Mouse (Mus musculus): Measurements from ENCODE around the gene Rpgrip1. TPM values are rescaled to one million over a fixed set of nuclear protein-coding genes. Genes with fewer than 3 reads are reported as not detected.

Gene Rpgrip1
- polyA plus RNA-seq, 1 experiment from 2014 or later, result 23.2 TPM

GRCm38 (mm10) chr14:52140577-52141444 is 30.3 kb downstream of the Rpgrip1 start:
- Histone ChIP-seq H3K9ac (ENCODE audit: low read depth, low read length) (no peak overlapping the region), H3K4me2 (replicated peaks; ENCODE audit: low read depth) (peak overlapping the region; percentile 50), H3K27me3 (replicated peaks; ENCODE audit: control insufficient read depth, insufficient read depth, low read length) (no peaks in the 10 kb centered on the region), H3K27ac (ENCODE audit: low read depth, low read length) (no peak overlapping the region), H3K4me3 (ENCODE audit: low read depth, low read length) (no peak overlapping the region; the same call in 1 of the 2 replicates), H3K9me3 (ENCODE audit: control insufficient read depth) (no peaks in the 10 kb centered on the region), H3K36me3 (ENCODE audit: control insufficient read depth, insufficient read depth) (no peaks in the 10 kb centered on the region), H3K4me1 (replicated peaks; ENCODE audit: control insufficient read depth, insufficient read depth, low read length) (no peaks in the 10 kb centered on the region)
- TF ChIP-seq CTCF (IDR thresholded peaks at IDR 0.05; ENCODE audit: low read depth), result no peak
- no peak for ATAC-seq
- WGBS, result 46% methylated on average over 19 of the region's 19 CpGs

- H3K4me1 ChIP-seq (replicated peaks; ENCODE audit: control insufficient read depth, insufficient read depth, low read length), result no peaks in the 10 kb centered on the region
- H3K9ac ChIP-seq (ENCODE audit: low read depth, low read length), result no peak overlapping the region
- H3K4me3 ChIP-seq (ENCODE audit: low read depth, low read length), result no peak overlapping the region
- H3K27ac ChIP-seq (ENCODE audit: low read depth, low read length), result no peak overlapping the region
- H3K36me3 ChIP-seq (ENCODE audit: control insufficient read depth, insufficient read depth), result no peaks in the 10 kb centered on the region
- TF ChIP-seq CTCF (IDR thresholded peaks at IDR 0.05; ENCODE audit: low read depth), result no peak
- H3K27me3 ChIP-seq (replicated peaks; ENCODE audit: control insufficient read depth, insufficient read depth, low read length), result no peaks in the 10 kb centered on the region
- 57% methylated on average over 16 of the region's 16 CpGs for WGBS
- no peak; the same call in 1 of the 2 replicates for ATAC-seq
- H3K4me2 ChIP-seq (replicated peaks; ENCODE audit: low read depth), result peak overlapping the region; percentile 50; the same call in 1 of the 2 replicates
- no peaks in the 10 kb centered on the region for H3K9me3 ChIP-seq (ENCODE audit: control insufficient read depth)
Observed at GRCm38 (mm10) chr14:52141445-52142127, 31.1 kb downstream of the Rpgrip1 start.

GRCm38 (mm10) chr14:52144165-52144564 is 33.7 kb downstream of the Rpgrip1 start:
- no peak for TF ChIP-seq CTCF (IDR thresholded peaks at IDR 0.05; ENCODE audit: low read depth)
- no peak overlapping the region for H3K4me2 ChIP-seq (replicated peaks; ENCODE audit: low read depth)
- ATAC-seq, result no peak
- H3K9ac ChIP-seq (ENCODE audit: low read depth, low read length), result no peak overlapping the region
- H3K27ac ChIP-seq (ENCODE audit: low read depth, low read length), result no peak overlapping the region
- no peaks in the 10 kb centered on the region for H3K9me3 ChIP-seq (ENCODE audit: control insufficient read depth)
- no peaks in the 10 kb centered on the region for H3K27me3 ChIP-seq (replicated peaks; ENCODE audit: control insufficient read depth, insufficient read depth, low read length)
- no peaks in the 10 kb centered on the region for H3K4me1 ChIP-seq (replicated peaks; ENCODE audit: control insufficient read depth, insufficient read depth, low read length)
- 67% methylated on average over 4 of the region's 4 CpGs for WGBS
- H3K4me3 ChIP-seq (ENCODE audit: low read depth, low read length), result no peak overlapping the region
- H3K36me3 ChIP-seq (ENCODE audit: control insufficient read depth, insufficient read depth), result no peaks in the 10 kb centered on the region

GRCm38 (mm10) chr14:52146540-52146939 is 36.0 kb downstream of the Rpgrip1 start:
- Histone ChIP-seq H3K4me1 (replicated peaks; ENCODE audit: control insufficient read depth, insufficient read depth, low read length) (no peaks in the 10 kb centered on the region), H3K4me2 (replicated peaks; ENCODE audit: low read depth) (no peak overlapping the region), H3K36me3 (ENCODE audit: control insufficient read depth, insufficient read depth) (no peaks in the 10 kb centered on the region), H3K9ac (ENCODE audit: low read depth, low read length) (no peak overlapping the region), H3K27me3 (replicated peaks; ENCODE audit: control insufficient read depth, insufficient read depth, low read length) (no peaks in the 10 kb centered on the region), H3K9me3 (ENCODE audit: control insufficient read depth) (no peaks in the 10 kb centered on the region), H3K27ac (ENCODE audit: low read depth, low read length) (no peak overlapping the region), H3K4me3 (ENCODE audit: low read depth, low read length) (no peak overlapping the region)
- 73% methylated on average over 4 of the region's 4 CpGs for WGBS
- TF ChIP-seq CTCF (IDR thresholded peaks at IDR 0.05; ENCODE audit: low read depth), result peak; percentile 59
- ATAC-seq, result no peak

GRCm38 (mm10) chr14:52149888-52150287 is 39.4 kb downstream of the Rpgrip1 start:
- 66% methylated on average over 4 of the region's 4 CpGs for WGBS
- ATAC-seq, result no peak

DNA sequence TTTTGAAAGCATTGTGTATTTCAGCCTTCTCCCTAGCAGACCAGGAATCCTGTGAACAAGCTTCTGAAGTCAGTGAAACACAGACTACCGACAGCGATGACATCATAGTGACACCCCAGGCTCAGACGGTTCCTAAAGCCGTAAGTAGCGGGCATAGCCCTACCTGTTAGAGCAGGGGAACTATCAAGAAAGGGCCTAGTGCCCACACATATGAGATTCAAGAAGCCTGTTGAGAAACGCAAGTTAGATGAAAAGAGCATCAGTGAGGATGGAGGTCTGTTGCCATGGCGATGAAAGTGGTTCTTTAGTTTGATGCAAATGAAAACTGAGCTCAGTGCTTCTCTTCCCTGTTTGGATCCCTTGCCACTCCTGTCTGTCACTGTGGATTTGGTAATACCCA is 41.7 kb downstream of the Rpgrip1 start:
- Histone ChIP-seq H3K9ac (ENCODE audit: low read depth, low read length) (no peak overlapping the region), H3K4me1 (replicated peaks; ENCODE audit: control insufficient read depth, insufficient read depth, low read length) (no peaks in the 10 kb centered on the region), H3K27me3 (replicated peaks; ENCODE audit: control insufficient read depth, insufficient read depth, low read length) (no peaks in the 10 kb centered on the region), H3K27ac (ENCODE audit: low read depth, low read length) (no peak overlapping the region), H3K36me3 (ENCODE audit: control insufficient read depth, insufficient read depth) (no peaks in the 10 kb centered on the region), H3K4me2 (replicated peaks; ENCODE audit: low read depth) (no peak overlapping the region), H3K4me3 (ENCODE audit: low read depth, low read length) (no peak overlapping the region), H3K9me3 (ENCODE audit: control insufficient read depth) (no peaks in the 10 kb centered on the region)
- 44% methylated on average over 7 of the region's 7 CpGs for WGBS
- ATAC-seq, result no peak
- no peak for TF ChIP-seq CTCF (IDR thresholded peaks at IDR 0.05; ENCODE audit: low read depth)

More at GRCm38 (mm10) chr14:52149888-52150287, 39.4 kb downstream of the Rpgrip1 start:
- H3K27me3 ChIP-seq (replicated peaks; ENCODE audit: control insufficient read depth, insufficient read depth, low read length), result no peaks in the 10 kb centered on the region
- no peak overlapping the region for H3K4me3 ChIP-seq (ENCODE audit: low read depth, low read length)
- H3K27ac ChIP-seq (ENCODE audit: low read depth, low read length), result no peak overlapping the region
- H3K36me3 ChIP-seq (ENCODE audit: control insufficient read depth, insufficient read depth), result no peaks in the 10 kb centered on the region
- H3K9me3 ChIP-seq (ENCODE audit: control insufficient read depth), result no peaks in the 10 kb centered on the region
- no peak overlapping the region for H3K4me2 ChIP-seq (replicated peaks; ENCODE audit: low read depth)
- no peak for TF ChIP-seq CTCF (IDR thresholded peaks at IDR 0.05; ENCODE audit: low read depth)
- no peaks in the 10 kb centered on the region for H3K4me1 ChIP-seq (replicated peaks; ENCODE audit: control insufficient read depth, insufficient read depth, low read length)
- no peak overlapping the region for H3K9ac ChIP-seq (ENCODE audit: low read depth, low read length)
